Mouse (Mus musculus) cerebellum, adult 9-11 months (tissue): ENCODE data around the gene Ceacam14.

Source experiments
- DNase-seq: peaks from one replicate; pipeline ENCODE4 v3.0.0; 2022

The Ceacam14 gene

DNA sequence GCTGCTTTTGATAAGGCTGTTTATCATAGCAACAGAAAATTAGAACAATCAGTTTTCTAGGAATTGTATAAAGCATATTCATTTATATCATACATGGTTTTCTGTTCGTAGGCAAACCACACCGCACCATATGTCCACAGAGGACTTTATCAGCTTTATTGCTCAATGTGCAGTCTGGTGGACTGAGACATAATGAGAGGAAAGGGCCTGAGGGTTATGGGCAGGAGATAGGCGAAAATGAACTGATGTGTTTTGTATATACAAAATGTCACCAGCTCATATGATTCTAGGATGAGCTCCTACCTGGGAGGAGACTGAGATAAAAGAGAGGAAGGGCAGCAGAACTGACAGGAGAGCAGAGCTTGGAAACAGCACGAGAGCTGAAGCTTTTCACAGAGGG, at the start of gene Ceacam14:
Ceacam14 (plus strand) TSS at position 301 of the 400 bp plus-strand sequence.
- no peak for DNase-seq
